Mouse (Mus musculus) urinary bladder, adult 2 months (tissue): ENCODE data around the gene Ncor2. TPM values are rescaled to one million over a fixed set of nuclear protein-coding genes. Genes with fewer than 3 reads are reported as not detected.

Source experiments
- DNase-seq: peaks from one replicate; pipeline ENCODE4 v3.0.0; 2022; ENCODE audit warnings: low spot score
- polyA plus RNA-seq: library from polyadenylated mRNA; depleted of rRNA; stranded (reverse); fragments of >200 nt; gene quantifications from 2 replicates; pipeline ENCODE4 v1.2.3, GENCODE M21; 2012

Gene Ncor2
- polyA plus RNA-seq, 1 experiment, result 24.5 TPM

GRCm38 (mm10) chr5:125191608-125192007, 12.6 kb upstream of the Ncor2 start:
- no peak for DNase-seq

DNA sequence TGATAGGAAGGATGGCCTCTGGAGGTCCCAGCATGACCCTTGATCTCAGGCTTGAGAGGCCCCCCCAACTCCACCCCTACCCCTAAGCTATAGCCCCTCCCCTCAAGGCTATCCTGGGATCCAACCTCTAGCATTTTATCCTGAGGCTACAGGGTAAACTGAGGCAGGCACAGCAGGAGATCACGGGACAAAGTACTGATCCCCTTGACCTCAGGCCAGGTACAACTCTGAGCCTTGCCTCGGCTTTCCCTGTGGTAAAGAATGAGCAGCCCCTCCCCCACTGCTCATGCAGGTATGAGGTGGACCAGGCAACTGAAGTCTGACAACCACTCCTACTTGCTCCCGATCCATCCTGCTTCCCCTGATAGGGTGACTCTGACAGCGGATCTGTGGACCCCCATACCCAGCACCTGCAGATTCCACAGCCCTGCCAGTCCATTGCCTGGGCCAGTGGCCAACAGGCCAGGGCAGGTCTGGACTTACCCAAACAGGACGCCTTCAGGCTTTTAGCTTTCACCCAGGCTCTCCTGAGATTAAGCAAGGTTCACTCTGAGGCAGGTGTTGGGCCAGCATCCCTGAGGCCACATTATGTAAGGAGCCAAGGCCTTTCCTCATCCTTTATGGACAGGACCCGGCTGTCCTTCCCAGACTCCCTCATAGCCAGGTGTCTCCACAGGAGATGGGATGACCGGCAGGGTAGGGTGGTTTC, 11.2 kb upstream of the Ncor2 start:
- no peak for DNase-seq

GRCm38 (mm10) chr5:125189625-125190024, 10.6 kb upstream of the Ncor2 start:
- peak; percentile 77 for DNase-seq

DNA sequence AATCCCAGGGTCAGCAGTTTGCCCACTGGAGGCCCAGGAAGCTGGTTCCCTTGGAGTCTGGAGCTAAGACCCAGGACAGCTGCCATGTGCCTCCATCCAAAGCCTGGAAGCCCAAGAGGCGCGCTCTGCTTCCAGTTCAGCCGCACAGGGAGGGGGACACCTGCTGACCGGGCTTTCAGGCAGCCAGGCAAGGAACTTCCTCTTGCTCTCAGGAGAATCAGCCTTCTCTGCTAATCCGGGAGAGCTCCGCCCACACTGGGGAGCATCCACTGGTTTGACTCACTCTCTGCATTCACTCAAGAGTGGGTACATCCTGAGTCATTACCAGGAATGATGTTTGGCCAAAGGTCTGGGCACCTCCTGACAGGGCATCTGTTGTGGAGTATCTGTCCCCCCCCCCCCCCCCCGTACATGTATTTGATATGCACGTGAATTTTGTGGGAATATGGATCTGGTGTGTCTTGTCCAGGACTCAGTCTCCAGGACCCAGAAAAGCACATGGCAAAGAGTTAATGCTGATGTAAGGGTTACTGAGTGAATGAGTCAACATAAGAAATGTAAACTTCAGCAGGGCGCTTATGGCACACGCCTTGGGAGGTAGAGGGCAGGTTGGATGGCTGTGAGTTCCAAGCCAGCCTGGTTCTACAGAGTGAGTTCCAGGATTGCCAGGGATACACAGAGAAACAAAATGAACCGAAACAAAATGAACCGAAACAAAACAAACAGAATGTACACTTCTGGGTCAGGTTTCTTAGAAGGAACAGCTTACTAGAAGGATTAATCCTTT, 10.0 kb upstream of the Ncor2 start:
- no peak for DNase-seq

- no peak for DNase-seq
Measured at GRCm38 (mm10) chr5:125184826-125185225, 5.8 kb upstream of the Ncor2 start.

- DNase-seq, result no peak
Measured at GRCm38 (mm10) chr5:125183321-125184003, 4.4 kb upstream of the Ncor2 start.

GRCm38 (mm10) chr5:125180630-125181263, 1.7 kb upstream of the Ncor2 start:
- DNase-seq, result no peak

GRCm38 (mm10) chr5:125179735-125180629, 963 bp upstream of the Ncor2 start:
- no peak for DNase-seq

DNA sequence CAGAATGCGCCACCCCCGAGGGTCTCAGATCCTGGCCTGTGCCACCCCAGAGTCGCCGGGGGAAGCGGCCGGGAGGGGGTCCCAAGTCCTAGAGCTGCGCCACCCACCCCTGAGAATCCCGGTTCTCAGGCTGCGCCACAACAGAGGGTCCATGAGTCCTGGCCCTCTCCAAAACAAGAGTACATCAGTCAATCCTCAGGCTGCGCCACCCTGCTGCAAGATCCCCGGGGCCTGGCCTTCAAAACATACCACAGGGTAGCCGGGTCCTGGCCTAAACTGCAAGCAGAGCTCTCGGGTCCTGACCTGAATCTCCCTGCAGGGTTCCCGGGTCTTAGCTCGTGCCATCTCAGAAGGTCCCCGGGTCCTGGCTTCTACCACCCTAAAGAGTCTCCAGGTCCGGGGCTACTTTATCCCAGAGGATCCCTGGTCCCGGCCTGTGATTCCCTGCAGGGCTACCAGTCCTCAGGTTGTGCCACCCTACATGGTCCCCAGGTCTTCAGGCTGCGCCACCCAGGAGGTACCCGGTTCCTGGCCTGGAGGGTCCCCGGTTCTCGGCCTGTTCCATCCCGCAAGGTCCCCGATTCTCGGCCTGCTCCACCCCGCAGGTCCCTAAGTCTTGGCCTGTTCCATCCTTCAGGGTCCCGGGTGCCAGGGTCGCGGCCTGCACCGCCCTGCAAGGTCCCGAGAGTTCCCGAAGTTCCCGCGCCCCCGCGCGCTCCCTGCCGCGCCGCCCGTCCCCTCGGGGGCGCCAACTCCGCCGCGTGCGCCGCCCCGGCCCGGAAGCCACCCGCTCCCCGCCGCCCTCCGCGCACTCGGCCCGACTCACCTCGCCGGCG, 630 bp downstream of the Ncor2 start:
- peak; percentile 53 for DNase-seq

DNA sequence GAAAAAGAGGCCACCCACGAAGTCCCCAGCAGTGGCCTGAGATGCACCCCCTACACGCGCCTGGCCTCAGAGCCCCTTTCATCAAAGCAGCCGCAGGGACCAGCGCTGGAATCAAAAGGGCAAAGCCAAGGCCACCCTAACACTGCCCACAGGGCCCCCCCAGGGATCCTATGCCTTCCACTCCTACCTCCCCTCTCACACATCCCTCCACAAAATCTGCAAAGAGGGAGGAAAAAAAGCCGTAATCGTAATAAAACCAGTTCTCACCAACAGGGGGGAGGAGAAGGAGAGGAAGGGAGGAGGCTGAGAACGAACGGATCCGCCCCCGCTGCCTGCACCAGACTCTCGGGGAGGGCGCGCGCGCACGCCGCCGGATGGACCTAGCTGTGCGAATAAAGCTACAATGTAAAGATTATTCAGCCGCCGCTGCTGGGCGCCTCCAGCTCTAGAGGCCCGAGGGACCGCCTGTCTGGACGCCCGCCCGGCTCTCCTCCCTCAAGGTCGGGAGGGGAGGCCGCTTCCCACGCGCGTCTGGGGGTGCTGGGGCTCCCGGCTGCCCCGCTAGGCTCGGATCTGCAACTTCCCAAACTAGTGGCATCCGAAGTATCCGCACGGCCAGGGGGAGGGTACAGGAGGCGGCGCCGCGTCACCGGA, 1.4 kb downstream of the Ncor2 start:
- peak; percentile 49 for DNase-seq

- DNase-seq, result no peak
Measured at GRCm38 (mm10) chr5:125176864-125177263, 2.2 kb downstream of the Ncor2 start.

DNA sequence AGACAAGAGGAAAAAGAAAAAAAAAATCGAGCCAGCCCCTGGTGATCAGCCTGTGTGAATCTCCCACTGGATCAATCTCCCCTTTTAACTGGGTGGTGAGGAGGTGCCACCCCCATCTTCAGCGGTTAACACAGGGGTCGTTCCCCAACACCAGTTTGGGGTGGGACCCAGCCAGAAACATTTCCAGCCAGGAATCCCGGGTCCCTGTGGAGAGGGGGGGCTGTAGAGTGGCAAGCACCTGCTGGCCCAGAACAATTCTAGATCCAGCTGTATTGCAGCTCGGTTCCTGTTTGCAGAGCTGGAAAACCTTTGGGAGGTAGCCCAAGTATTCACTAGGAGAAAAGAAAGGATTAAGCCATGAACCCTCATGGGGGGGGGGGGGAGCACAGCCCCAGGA, 2.7 kb downstream of the Ncor2 start:
- DNase-seq, result no peak

DNA sequence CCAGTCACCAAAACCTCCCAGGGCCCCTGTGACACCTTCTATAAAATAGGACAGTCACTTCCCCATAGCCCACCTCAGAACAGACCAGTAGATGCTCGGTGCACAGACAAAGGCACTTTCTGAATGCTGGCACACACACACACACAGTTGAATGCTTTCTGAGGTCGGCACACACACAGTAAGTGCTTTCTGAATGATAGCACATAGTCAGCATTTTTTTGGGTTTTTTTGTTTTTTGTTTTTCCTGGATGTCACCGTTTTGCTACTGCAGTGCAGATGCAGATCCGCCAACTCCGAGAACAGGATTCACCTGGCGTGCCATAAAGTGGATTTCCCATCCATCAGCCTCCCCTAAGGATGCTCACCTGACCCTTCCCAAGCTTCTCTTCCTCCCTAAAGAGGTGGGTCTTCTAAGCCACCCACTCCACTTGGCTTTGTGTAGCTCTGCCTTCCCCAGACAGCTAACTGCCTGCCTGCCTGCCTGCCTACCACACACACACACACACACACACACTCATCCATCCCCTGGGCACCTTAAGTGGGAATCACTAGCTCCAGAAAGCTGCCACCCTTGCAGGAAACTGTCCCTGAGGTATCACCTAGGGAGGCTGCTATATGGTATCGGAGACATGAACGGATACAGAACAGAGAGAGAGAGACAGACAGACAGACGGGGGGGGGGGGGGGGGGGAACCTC, 3.2 kb downstream of the Ncor2 start:
- DNase-seq, result no peak

GRCm38 (mm10) chr5:125174726-125175672, 4.0 kb downstream of the Ncor2 start:
- DNase-seq, result no peak

DNA sequence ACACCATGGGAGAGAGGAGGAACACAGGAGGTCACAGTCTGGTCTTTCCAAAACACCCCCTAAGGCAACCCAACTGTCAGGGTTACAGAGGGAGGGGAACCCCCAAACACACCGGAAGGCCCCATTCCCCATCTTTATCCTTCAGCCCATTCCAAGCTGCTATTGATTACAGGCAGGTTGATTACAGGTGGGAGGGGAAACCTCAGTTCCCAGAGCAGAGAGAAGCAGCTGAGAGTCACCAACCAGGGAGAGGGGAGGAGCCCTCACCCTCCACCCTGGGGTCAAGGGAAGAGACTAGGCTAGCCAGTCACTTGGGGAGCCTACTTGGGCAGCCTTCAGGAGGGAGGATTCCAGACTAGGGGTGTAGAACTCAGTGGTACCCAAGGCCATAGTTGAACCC, 5.2 kb downstream of the Ncor2 start:
- DNase-seq, result no peak

DNA sequence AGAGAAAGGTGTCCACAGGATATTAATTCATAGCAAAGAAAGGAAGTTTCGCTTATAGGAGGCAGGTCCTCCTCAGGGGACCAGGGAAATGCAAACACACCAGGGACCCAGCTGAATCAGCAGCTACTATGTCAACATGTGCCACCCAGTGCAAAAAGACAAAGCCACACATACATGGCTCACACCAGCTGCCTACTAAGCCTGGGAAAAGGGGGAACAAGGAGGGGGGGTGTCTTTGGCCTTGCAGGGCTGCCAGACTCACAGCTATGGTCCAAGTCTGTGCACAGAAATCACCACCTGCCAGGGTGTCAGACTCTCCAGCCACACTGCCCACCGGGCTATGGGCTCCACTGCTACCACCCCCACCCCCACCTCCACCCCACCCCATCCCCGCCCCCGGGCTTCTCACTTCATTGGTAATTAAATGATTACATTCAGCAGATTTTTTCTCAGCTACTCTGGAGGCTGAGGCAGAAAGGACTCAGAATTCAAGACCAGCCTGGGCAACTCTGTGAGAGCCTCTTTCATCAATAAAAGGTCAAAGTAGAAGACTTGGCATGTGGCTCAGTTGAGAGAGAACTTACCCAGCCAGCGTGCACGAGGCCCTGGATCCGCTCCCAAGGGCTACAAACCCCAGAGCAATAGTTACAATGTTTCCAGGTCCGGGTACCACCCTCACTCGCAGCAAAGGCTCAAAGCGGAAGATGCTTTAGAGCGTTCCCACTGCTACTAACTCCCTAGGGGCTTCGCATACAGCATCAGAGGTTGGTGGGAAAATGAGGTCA, 6.0 kb downstream of the Ncor2 start:
- DNase-seq, result no peak

- DNase-seq, result no peak
Measured at GRCm38 (mm10) chr5:125171259-125171658, 7.8 kb downstream of the Ncor2 start.
